Mouse (Mus musculus) spleen, adult 2 months (tissue): ENCODE measurements around the gene Eloa. TPM values are rescaled to one million over a fixed set of nuclear protein-coding genes. Genes with fewer than 3 reads are reported as not detected.
A peak's percentile ranks its signal among the peaks of the same experiment; 100 is the strongest.

Source experiments
- DNase-seq, 2 experiments: peaks; one replicate each; pipeline versions ENCODE4 v3.0.0 to v3.0.0-alpha.2; 2012 to 2021; ENCODE audit warnings: low spot score in 2 of 2, low read depth in 1 of 2
- H3K27ac ChIP-seq: fragments of 200-500 bp; 2 replicates; pipeline ENCODE4 v1.5.1; 2012; ENCODE audit warnings: low read length, inconsistent platforms; ENCODE audit not compliant: insufficient read depth
- H3K27me3 ChIP-seq: fragments of 200-500 bp; 2 replicates; pipeline ENCODE4 v1.6.1; 2012; ENCODE audit warnings: mild to moderate bottlenecking, moderate library complexity, low read length, inconsistent platforms; ENCODE audit not compliant: control insufficient read depth, insufficient read depth
- H3K36me3 ChIP-seq: fragments of 200-500 bp; 2 replicates; pipeline ENCODE4 v1.6.1; 2012; ENCODE audit warnings: mild to moderate bottlenecking, low read length, inconsistent platforms; ENCODE audit not compliant: control insufficient read depth, insufficient read depth
- H3K4me1 ChIP-seq: fragments of 200-500 bp; 2 replicates; pipeline ENCODE4 v1.6.1; 2011; ENCODE audit warnings: inconsistent platforms; ENCODE audit not compliant: control insufficient read depth, insufficient read depth, insufficient read length
- H3K4me3 ChIP-seq: fragments of 200-500 bp; 2 replicates; pipeline ENCODE4 v1.5.1; 2011; ENCODE audit warnings: mild to moderate bottlenecking, inconsistent platforms; ENCODE audit not compliant: insufficient read depth, insufficient read length; ENCODE audit errors: extremely low read depth
- CTCF ChIP-seq: fragments of 200-500 bp; IDR thresholded peaks from 2 replicates; pipeline ENCODE4 v1.5.1; 2011; ENCODE audit warnings: mild to moderate bottlenecking, inconsistent platforms; ENCODE audit not compliant: insufficient read depth, insufficient read length, insufficient replicate concordance; ENCODE audit errors: extremely low read depth
- POLR2A ChIP-seq: fragments of 200-500 bp; IDR thresholded peaks from 2 replicates; pipeline ENCODE4 v1.6.1; 2011; ENCODE audit warnings: low read depth, low read length, inconsistent platforms
- WGBS: fragments of 180-500 bp; shearing (Covaris S2); methylation state at CpG from one replicate; pipeline ENCODE4 v1.1.7; 2018; 5-methylcytosine and 5-hydroxymethylcytosine counted together
- polyA plus RNA-seq: library from polyadenylated mRNA; depleted of rRNA; stranded (reverse); fragments of >200 nt; gene quantifications from 2 replicates; pipeline ENCODE4 v1.2.3, GENCODE M21; 2012

Eloa gene
- polyA plus RNA-seq, 1 experiment = 8.6 TPM

DNA sequence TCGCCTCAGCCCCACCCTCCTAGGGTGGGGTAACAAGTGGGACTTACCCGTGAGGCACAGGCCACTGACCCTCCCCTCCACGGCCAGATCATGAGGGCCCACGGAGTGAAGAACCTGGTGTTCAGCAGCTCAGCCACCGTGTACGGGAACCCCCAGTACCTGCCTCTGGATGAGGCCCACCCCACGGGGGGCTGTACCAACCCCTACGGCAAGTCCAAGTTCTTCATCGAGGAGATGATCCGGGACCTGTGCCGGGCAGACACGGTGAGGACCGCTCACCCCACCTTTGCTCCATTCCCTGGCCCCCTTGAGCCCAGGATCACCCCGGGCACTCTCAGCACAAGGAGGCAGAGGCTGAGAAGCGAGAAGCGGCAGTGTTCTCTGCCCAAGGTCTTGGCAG is 55.3 kb downstream of the Eloa start:
- Histone ChIP-seq H3K36me3 (peaks cover 31% of the 10 kb centered on the region), H3K27ac (no peak overlapping the region), H3K4me1 (peaks cover 8% of the 10 kb centered on the region; the same call in 1 of the 2 replicates), H3K4me3 (no peak overlapping the region), H3K27me3 (no peaks in the 10 kb centered on the region)
- 95% methylated on average over 16 of the region's 16 CpGs for WGBS
- DNase-seq = no peak
- TF ChIP-seq CTCF (no peak), POLR2A (no peak)

- no peak overlapping the region for H3K27ac ChIP-seq
- TF ChIP-seq CTCF = no peak
- TF ChIP-seq POLR2A = no peak
- 84% methylated on average over 9 of the region's 9 CpGs for WGBS
- no peak for DNase-seq
- no peak overlapping the region for H3K4me3 ChIP-seq
- H3K36me3 ChIP-seq = peaks cover 31% of the 10 kb centered on the region
- peaks cover 8% of the 10 kb centered on the region; the same call in 1 of the 2 replicates for H3K4me1 ChIP-seq
- no peaks in the 10 kb centered on the region for H3K27me3 ChIP-seq
Measured at GRCm38 (mm10) chr4:135965113-135965512, 56.5 kb downstream of the Eloa start.

- WGBS = 3% methylated on average over 12 of the region's 12 CpGs
- peaks cover 8% of the 10 kb centered on the region; the same call in 1 of the 2 replicates for H3K4me1 ChIP-seq
- no peak for DNase-seq
- H3K36me3 ChIP-seq = peaks cover 25% of the 10 kb centered on the region
- H3K4me3 ChIP-seq = peak overlapping the region; percentile 70; the same call in 1 of the 2 replicates
- H3K27ac ChIP-seq = no peak overlapping the region
- no peaks in the 10 kb centered on the region for H3K27me3 ChIP-seq
- TF ChIP-seq CTCF (no peak), POLR2A (no peak)
Measured at GRCm38 (mm10) chr4:135964426-135964825, 57.1 kb downstream of the Eloa start.

DNA sequence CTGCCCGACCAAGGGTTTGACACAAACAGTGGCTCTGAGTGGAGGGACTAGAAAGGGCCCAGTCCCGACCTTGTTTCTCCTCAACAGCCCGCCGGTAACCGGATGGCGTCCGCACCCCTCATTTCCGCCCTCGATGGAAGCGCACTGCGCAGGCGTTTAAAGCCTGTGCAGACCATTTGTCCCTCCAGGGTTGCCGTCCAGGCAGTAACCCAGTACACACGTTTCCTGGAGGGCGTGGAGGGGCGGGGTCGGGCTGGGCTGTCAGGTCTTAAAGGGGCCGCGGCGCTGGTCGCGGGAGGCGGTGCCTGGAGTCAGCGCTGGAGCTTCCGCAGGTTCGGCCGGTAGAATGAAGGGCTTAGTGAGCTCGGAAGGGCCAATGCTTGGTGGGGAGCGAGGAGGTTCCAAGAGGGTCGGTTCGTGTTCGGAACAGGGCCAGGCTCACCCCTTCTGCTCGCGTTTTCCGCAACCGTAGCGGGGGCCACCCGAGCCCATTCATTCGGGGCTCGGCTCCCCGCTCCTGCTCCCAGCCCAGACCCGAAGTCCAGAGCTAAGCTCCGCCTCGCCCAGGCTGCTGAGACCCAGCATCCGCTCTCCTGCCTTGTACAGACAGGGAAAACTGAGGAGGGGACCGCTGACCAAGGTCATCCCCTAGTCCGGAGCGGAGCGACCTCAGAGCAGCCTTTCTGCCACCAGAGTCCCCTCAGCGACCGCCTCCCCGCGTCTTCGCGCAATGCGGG is 57.9 kb downstream of the Eloa start, which contains the start of gene Gale:
Gale (plus strand) TSS at position 271 of the 737 bp plus-strand sequence.
- DNase-seq = peak; percentile 95 to 97
- peak within 1 kb of the TSS; percentile 94 for H3K27ac ChIP-seq
- no peak for TF ChIP-seq CTCF
- peak; percentile 95 for TF ChIP-seq POLR2A
- peaks cover 8% of the 10 kb centered on the region; the same call in 1 of the 2 replicates for H3K4me1 ChIP-seq
- under 1% methylated on average over 56 of the region's 56 CpGs for WGBS
- H3K36me3 ChIP-seq = peaks cover 23% of the 10 kb centered on the region
- H3K27me3 ChIP-seq = no peaks in the 10 kb centered on the region
- H3K4me3 ChIP-seq = peak within 1 kb of the TSS; percentile 72

DNA sequence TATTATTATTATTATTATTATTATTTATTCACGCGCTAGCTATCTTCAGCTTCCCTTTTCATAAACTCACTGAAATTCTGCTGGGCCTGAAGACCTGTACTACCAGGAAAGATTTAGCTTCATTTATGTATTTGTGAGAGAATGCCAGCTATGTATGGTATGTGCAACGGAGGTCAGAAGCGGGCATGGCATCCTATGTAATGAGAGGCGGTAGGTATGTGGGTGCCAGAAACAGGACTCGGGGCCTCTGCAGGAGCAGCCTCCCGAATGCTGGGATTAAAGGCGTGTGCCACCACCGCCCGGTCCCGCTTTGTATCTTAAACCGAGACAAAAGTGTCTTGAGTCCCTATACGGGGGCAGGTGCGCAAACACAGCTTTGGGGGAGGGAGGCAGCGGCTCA is 58.6 kb downstream of the Eloa start:
- H3K27me3 ChIP-seq = no peaks in the 10 kb centered on the region
- H3K27ac ChIP-seq = peak overlapping the region; percentile 94
- DNase-seq = no peak
- H3K4me3 ChIP-seq = peak overlapping the region; percentile 72
- peaks cover 8% of the 10 kb centered on the region; the same call in 1 of the 2 replicates for H3K4me1 ChIP-seq
- H3K36me3 ChIP-seq = peaks cover 23% of the 10 kb centered on the region
- 9% methylated on average over 15 of the region's 15 CpGs for WGBS
- TF ChIP-seq POLR2A = no peak
- no peak for TF ChIP-seq CTCF

- no peaks in the 10 kb centered on the region for H3K27me3 ChIP-seq
- H3K36me3 ChIP-seq = peaks cover 21% of the 10 kb centered on the region
- H3K27ac ChIP-seq = no peak overlapping the region
- H3K4me3 ChIP-seq = no peak overlapping the region
- no peak for TF ChIP-seq POLR2A
- TF ChIP-seq CTCF = no peak
- H3K4me1 ChIP-seq = peaks cover 8% of the 10 kb centered on the region; the same call in 1 of the 2 replicates
- WGBS = 93% methylated on average over 7 of the region's 7 CpGs
- no peak for DNase-seq
Measured at GRCm38 (mm10) chr4:135962198-135962597, 59.4 kb downstream of the Eloa start.

DNA sequence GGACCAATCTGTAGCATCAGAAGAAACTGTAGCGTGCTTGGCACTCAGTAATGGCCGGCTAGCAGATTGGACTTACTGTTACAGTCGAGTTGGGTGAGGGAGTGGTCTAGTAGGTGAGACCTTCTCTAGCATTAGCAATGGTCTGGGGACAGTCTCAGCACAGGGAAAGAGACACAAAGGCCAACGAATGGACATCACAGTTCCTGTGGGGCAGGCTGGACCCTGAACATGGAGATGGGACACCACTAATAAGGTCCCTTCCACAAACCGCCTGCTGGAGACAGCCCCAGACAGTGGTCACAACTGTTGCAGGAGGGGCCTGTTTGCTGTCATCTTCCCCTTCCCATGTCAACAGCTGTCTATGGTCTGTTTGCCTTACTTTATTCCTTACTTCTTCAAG is 59.9 kb downstream of the Eloa start:
- Histone ChIP-seq H3K36me3 (peaks cover 20% of the 10 kb centered on the region), H3K27me3 (no peaks in the 10 kb centered on the region), H3K27ac (no peak overlapping the region), H3K4me1 (peaks cover 8% of the 10 kb centered on the region; the same call in 1 of the 2 replicates), H3K4me3 (no peak overlapping the region)
- TF ChIP-seq POLR2A (no peak), CTCF (no peak)
- WGBS = 92% methylated on average over 5 of the region's 5 CpGs
- DNase-seq = no peak
